Mouse (Mus musculus) T-helper 17 cell (primary cell): ENCODE data around the gene Kdelc2.

Experiments used
- in situ Hi-C, 2 experiments: fragments of 300-600 bp; cut with MboI, MseI; formaldehyde crosslinking; loops; 1 replicate in 1 of 2; 2 replicates in 1 of 2; pipeline ENCODE4 v1.15.1; 2025; ENCODE audit warnings: high pct_unique_total_duplicates in 2 of 2

The Kdelc2 gene

DNA sequence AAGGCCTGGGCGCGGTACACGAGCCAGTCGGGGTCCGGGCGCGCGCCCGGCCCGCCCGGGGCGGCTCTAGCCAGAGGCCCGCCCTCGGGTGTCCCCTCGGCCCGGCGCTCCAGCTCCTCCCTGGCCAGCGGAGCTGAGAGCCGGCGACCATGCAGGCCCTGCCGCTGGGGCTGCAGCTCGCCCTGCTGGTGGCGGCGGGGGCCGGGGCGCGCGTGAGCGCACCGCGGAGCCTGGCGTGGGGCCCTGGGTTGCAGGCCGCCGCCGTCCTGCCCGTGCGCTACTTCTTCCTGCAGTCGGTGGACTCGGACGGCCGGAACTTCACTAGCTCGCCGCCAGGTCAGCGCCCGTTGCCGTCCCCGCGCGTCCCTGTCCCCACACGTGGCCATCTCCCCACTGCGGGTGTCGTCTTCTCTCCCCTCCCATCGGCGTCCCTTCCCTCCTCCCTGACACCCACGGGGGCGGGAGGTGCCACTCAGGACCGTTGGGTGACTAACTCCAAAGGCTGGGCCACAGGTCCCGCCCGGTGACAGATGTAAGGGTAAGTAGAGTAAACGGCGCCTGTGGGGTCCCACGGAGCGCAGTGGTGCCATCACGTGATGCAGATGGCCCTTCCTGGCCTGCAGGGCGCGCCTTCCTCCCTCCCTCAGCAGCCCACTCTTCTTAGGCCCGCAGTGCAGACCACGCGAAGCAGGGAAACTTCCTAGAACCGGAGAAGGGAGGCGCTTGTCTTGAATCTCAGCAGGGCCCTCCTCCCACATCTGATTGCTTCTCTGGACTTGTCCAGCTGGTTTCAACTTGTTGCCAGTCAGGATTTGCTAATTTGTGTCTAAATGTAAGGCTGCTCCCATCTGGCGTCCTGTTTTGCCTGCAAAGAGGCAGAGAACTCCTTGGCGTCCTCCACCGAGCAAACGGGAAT, at the start of gene Kdelc2:
Kdelc2 (plus strand) TSS at position 75 of the 916 bp plus-strand sequence.
- in situ Hi-C loops, result no loop called here

- in situ Hi-C loops, result no loop called here
Measured at GRCm38 (mm10) chr9:53335131-53335530, 48.7 kb upstream of the Kdelc2 start.

DNA sequence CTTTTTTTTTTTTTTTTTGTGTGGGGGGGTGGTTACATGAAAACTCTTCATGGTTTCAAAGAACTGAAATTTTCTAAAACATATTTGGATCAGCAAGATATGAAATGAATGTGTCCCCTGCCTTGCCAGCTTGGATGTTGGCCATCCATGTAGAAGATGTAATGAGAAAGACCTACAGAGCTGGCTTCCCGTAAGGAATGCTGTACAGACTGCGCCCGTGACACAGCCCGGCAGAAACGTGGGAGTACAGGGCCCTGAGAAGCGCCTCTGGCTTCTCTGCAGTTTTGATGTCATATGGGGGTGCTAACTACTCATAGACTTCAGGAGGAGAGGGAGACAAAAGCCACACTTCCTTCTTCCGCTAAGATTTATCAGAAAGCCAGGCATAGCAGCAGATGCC, 44.2 kb upstream of the Kdelc2 start:
- in situ Hi-C loops, result no loop called here

DNA sequence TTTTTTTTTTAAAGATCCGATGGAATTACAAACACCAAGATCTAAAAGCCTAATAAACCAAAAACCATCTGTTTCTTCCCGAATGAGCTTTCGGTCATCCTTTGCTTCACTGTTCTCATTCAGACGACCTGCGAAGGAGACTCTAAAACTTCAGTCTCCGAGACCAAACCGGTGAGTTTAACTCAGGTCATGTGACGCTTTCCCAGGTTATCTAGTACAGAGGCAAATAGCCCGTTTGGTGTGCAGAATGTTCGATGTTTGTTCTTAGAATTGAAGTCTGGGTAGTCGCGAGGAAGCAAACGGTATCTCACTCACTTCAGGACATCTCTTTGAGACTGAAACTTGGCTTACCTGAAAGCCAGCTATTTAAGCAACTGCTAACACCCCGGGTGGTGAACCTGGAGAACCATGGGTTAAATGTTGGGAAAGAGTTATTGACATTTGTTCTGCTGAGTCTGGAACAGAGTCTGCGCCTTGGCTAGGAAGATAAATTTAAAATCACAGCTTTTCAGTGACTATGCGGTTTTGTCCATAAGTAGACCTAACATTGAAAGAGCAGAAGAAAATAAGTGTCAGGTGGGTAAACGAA, 43.4 kb upstream of the Kdelc2 start:
- in situ Hi-C loops, result no loop called here

DNA sequence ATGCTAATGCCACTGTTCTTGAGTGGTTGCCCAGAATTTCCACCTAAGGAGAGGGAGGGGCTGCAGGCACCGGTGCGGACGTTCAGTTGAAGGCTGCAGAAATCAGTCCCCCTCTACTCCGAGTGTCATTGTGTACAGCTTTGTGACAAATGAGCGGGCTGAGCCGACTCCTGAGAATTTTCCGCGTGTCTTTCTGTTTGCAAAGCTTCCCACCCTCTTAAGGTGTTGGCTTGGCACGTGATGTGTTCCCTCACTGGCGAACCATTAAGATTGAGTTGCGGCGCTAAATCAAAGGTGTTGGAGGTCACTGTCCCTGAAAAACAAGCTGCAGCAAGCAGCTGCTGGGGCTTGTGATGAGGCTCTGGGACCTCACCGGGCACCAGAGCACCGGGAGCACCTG, 42.9 kb upstream of the Kdelc2 start:
- in situ Hi-C loops, result no loop called here

- in situ Hi-C loops, result no loop called here
Measured at GRCm38 (mm10) chr9:53341981-53342380, 41.8 kb upstream of the Kdelc2 start.

GRCm38 (mm10) chr9:53344646-53345432, 39.0 kb upstream of the Kdelc2 start:
- in situ Hi-C loops, result no loop called here

- in situ Hi-C loops, result no loop called here
Measured at GRCm38 (mm10) chr9:53345728-53346127, 38.1 kb upstream of the Kdelc2 start.

- in situ Hi-C loops, result no loop called here
Measured at GRCm38 (mm10) chr9:53346402-53346801, 37.4 kb upstream of the Kdelc2 start.

DNA sequence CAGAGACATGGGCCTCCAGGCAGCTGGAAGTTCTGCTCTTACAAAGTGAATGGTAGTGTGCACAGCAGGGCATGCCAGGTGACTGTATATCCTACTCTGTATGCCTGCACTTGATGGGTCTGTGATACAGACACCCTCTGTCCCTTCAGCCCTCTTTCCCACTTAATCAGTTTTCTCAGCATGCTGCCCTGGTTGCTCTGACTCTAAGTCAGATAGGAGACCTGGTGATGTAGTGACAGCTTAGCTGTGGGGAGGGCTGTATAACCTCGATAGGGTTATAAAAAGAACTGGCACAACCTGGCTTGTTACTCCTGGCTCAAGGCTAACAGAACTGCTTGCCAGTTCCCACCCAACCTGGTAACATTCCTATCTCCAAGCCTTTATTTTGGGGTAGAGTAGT, 34.6 kb upstream of the Kdelc2 start:
- in situ Hi-C loops, result no loop called here

DNA sequence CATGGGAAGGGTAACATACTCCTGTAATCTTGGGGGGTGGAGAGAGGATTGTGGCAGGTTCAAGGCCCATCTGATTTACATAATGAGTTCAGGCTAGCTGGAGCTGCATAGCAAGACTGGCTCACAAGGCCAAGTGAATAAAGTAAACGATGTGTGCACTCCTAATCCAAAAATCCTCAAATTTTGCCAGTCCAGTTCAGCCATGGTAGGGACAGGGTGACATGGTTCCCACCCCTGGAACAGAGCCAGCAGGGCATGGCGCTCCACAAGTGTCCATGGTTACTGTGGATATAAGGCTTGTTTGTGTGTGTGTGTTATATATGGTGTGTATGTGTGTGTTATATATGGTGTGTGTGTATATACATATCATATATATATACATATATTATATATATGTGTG, 33.5 kb upstream of the Kdelc2 start:
- in situ Hi-C loops, result loop anchor here in 1 of 2 experiments (10.0 kb wide), 1 partner anchor 1944 kb away; no protein-coding TSS in a partner anchor

DNA sequence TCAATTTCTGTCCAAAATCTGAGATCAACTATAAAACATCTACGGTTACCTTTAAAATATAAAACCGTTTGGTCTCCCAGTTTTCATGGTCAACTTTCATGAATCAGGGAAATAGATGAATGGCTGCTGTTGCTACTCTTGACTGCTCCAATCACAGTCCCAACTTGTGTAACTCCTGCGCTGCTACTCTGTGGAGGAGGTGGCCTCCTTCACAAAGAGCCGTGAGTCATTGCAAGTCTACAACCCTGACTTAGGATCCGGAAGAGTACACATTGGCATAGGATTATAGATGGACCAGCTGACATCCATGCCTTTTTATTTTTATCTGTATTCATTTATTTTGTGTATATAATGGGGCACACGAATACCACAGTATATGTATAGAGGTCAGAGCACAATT, 31.9 kb upstream of the Kdelc2 start:
- in situ Hi-C loops, result loop anchor here in 1 of 2 experiments (10.0 kb wide), 1 partner anchor 1943 kb away; no protein-coding TSS in a partner anchor

DNA sequence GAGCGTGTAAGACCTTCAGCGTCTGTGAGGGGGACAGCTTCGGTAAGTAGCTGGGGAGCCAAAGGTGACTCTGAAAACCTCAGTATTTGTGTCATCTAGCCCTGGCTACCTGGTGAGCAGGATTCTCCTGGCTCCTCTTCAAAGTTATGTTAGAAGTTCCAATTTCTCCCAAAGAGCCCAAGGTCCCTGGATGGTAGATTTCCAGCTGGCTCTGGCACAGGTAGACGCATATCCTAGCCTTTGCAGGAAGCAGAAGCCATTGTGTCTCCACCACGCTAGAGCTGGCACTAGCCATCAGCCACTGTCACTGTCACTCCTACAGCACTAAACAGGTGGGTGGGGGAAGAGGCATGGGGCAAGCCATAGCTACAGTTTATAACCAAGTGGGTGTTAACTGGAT, 30.7 kb upstream of the Kdelc2 start:
- in situ Hi-C loops, result loop anchor here in 1 of 2 experiments (10.0 kb wide), 1 partner anchor 1942 kb away; no protein-coding TSS in a partner anchor

DNA sequence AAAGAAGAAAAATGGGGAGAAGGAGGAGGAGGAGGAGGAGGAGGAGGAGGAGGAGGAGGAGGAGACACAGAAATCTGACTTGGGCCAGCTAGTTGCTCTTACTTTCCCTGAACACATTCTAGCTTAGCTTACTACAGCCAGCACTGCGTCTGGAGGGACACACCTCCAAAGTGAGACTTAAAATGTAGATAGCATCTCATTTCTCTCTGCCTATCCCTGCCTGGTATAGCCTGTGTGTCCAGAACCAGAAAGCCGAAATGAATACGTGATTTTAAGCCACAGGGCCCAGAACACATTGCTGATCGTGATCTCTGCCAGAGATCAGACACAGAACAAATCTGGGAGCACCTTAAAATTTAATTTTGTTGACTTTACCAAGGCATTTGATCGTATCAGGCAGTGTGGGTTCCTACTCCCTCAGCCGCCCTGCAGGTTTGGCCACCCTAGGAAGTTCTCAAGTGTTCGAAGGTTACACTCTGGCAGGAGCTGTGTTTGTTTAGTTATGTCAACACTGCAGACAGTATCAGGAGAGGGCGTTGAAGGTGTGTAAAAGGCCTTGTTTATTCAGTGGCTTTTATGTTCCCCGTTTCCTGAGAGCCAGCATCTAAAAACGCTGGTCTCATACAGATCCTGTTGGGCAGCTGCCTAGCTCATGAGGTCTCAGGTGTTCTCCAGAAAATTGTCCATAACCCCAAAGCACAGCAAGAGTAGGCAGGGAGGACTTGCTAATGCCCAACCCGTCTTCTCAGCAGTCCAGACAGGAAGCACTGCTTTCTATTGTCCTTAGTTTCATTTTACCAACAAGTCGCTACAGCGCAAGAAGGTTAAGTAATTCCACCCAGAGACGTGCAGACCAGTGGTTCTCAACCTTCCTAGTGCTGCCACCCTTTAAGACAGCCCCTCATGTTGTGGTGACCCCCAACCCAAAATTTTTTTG, 27.3 kb upstream of the Kdelc2 start:
- in situ Hi-C loops, result loop anchor here in 1 of 2 experiments (10.0 kb wide), 1 partner anchor 1938 kb away; no protein-coding TSS in a partner anchor

- in situ Hi-C loops, result no loop called here
Measured at GRCm38 (mm10) chr9:53371339-53371738, 12.5 kb upstream of the Kdelc2 start.

DNA sequence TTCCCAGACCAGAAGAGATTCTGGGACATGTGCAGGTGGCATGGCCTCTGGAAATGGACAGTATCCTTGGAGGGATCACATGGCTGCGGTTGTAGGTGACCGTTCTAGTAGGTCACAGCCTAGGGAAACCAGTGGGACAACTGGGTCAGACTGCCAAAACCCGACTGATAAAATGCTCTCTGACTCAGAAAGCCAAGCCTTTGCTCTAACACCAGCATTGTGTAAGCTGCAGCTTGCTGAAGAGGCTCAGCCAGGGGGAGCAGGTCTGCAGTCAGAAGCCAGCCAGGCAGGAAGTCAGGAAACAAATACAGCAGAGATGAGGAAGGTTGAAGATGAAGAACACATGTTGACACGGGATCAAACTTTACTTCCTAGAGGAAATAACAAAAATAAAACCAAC, 7.9 kb upstream of the Kdelc2 start:
- in situ Hi-C loops, result no loop called here

DNA sequence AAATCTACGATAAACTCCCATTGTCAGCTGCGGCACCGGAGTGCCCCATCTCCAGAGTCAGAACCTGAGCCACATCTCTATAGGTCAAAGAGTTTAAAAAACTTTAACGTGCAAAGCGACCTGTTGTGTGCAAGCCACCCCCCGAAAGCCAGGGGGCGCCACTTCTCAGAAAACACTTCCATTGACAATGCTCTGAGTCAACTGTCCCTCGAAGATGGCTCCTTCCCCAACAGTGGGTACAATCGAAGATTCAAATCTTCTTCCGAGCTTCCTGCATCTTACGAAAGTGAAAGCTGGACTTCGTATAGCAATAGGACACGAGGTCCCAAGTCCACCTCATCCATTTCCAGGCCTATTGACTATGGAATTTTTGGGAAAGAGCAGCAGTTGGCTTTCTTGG, 7.0 kb upstream of the Kdelc2 start:
- in situ Hi-C loops, result no loop called here

- in situ Hi-C loops, result no loop called here
Measured at GRCm38 (mm10) chr9:53377597-53377996, 6.2 kb upstream of the Kdelc2 start.

- in situ Hi-C loops, result no loop called here
Measured at GRCm38 (mm10) chr9:53378171-53378570, 5.7 kb upstream of the Kdelc2 start.

DNA sequence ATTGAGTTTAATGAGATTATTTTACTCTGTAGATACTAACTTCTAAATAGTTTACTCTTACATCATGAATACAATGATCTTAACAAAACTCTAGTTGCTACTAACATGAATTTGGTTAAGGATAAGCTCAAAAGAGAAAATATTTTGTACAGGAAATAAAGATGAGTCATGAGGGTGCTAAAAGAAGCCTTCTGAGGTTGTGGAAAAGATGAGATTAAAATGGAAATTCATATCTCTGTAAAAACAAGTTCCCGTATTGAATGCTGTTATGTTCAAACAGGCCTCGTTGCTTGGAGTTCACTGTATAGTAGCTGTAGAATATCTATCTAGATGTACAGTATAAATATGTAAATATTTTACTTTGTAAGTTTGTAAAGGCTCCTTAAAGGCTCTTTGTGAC, 3.2 kb upstream of the Kdelc2 start:
- in situ Hi-C loops, result no loop called here

GRCm38 (mm10) chr9:53381113-53381615, 2.7 kb upstream of the Kdelc2 start:
- in situ Hi-C loops, result no loop called here
